ENCODE assay signal across 8 mouse cellular contexts in the genomic region with DNA sequence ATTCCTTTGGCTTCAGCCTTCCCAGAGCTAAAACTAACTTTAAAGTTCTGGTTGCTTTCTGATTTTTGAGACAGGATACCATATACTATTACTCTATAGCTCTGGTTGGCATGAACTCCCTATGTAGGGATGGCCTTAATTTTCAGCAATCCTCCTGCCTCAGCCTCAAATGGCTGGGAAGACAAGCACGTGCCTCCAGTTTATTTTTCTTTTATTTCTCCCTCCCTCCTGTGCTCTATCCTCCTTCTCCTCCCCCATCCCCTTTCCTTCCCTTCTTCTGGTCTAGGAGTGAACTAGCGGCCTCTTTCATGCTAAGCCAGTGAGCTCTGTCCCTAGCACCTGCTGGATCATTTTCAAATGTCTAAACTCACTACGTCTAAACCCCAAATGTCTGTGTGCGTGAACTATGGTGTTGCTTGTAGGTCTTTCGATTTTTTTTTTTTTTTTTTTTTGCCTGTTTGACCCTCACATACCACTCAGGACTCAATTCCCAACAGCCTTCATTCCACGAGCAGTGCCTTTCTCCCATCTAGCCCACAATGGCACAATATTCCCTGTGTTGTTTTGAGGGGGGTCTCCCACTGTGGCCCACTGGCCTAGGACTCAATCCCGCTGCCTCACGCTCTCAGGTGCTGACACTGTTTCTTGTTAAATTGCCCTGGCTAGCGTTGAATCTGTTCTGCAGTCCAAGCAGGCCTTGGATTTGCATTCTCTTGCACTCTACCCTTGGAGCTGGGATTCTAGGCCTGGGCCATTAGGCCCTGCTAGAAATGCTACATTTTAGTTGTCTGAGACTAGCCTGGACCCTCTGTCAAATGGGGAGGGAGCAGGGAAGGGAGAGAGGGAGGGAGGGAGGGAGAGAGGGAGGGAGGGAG. TPM values are rescaled to one million over a fixed set of nuclear protein-coding genes. Genes with fewer than 3 reads are reported as not detected.
DNase-seq lines count a peak whose midpoint lies in the region; ATAC-seq and TF ChIP-seq lines count a peak whose summit lies in the region.

No protein-coding gene starts in this region.

- H3K9me3 ChIP-seq in lung, postnatal 0 days (ENCODE audit: low read length) = no peaks in the 10 kb centered on the region
- H3K9me3 ChIP-seq in limb, embryonic 12.5 days = no peaks in the 10 kb centered on the region
- H3K9me3 ChIP-seq in stomach, embryonic 15.5 days = no peaks in the 10 kb centered on the region

- peaks cover 14% of the 10 kb centered on the region; the same call in 1 of the 2 replicates for H3K4me1 ChIP-seq in lung, postnatal 0 days (ENCODE audit: insufficient read depth, low read depth, low read length)
- H3K4me1 ChIP-seq in limb, embryonic 12.5 days (replicated peaks) = peaks cover 25% of the 10 kb centered on the region
- peaks cover 24% of the 10 kb centered on the region for H3K4me1 ChIP-seq in stomach, embryonic 15.5 days

- ATAC-seq in lung, postnatal 0 days = no peak
- no peak for ATAC-seq in limb, embryonic 12.5 days (ENCODE audit: insufficient number of reproducible peaks, insufficient read depth, low FRiP score, low TSS enrichment, low read depth)
- no peak for ATAC-seq in stomach, embryonic 15.5 days (ENCODE audit: insufficient read depth, low FRiP score, low read depth)

- peak; percentile 41 for DNase-seq in cerebellum, adult 11-12 months
- DNase-seq in cerebellum, postnatal 10 days = no peak
- DNase-seq in lung, postnatal 0 days (ENCODE audit: low spot score) = no peak
- no peak for DNase-seq in lung, postnatal 10 days
- DNase-seq in natural killer cell, adult 2 months (ENCODE audit: low spot score in 2 of 2) = no peak
- no peak for DNase-seq in adrenal gland, adult 18-20 months (ENCODE audit: low spot score in 2 of 2)

- no peak overlapping the region for H3K27ac ChIP-seq in lung, postnatal 0 days (ENCODE audit: low read length)
- H3K27ac ChIP-seq in limb, embryonic 12.5 days = peak overlapping the region; percentile 76; the same call in 1 of the 2 replicates
- 0 out of 2 replicates have a peak overlapping the region, but pooled peaks have one; percentile 79 for H3K27ac ChIP-seq in stomach, embryonic 15.5 days

- H3K9ac ChIP-seq in lung, postnatal 0 days (replicated peaks; ENCODE audit: low read depth) = peak overlapping the region; percentile 60
- peak overlapping the region; percentile 70 for H3K9ac ChIP-seq in limb, embryonic 12.5 days (replicated peaks)
- H3K9ac ChIP-seq in stomach, embryonic 15.5 days = no peak overlapping the region; the same call in 1 of the 2 replicates

- no peak for TF ChIP-seq CTCF in lung, postnatal 0 days (IDR thresholded peaks at IDR 0.05)

- no peaks in the 10 kb centered on the region for H3K27me3 ChIP-seq in lung, postnatal 0 days (replicated peaks; ENCODE audit: insufficient read depth, low read length)
- H3K27me3 ChIP-seq in limb, embryonic 12.5 days = peaks cover 11% of the 10 kb centered on the region
- no peaks in the 10 kb centered on the region for H3K27me3 ChIP-seq in stomach, embryonic 15.5 days (replicated peaks)

- H3K4me2 ChIP-seq in lung, postnatal 0 days (replicated peaks; ENCODE audit: low read depth, low read length) = peak overlapping the region; percentile 83
- peak overlapping the region; percentile 95 for H3K4me2 ChIP-seq in limb, embryonic 12.5 days
- H3K4me2 ChIP-seq in stomach, embryonic 15.5 days = peak overlapping the region; percentile 82

- TF ChIP-seq EP300 in lung, postnatal 0 days (IDR thresholded peaks at IDR 0.05) = no peak

- H3K36me3 ChIP-seq in lung, postnatal 0 days (ENCODE audit: insufficient read depth, low read length) = no peaks in the 10 kb centered on the region
- H3K36me3 ChIP-seq in limb, embryonic 12.5 days = no peaks in the 10 kb centered on the region
- no peaks in the 10 kb centered on the region for H3K36me3 ChIP-seq in stomach, embryonic 15.5 days

- peak overlapping the region; percentile 73 for H3K4me3 ChIP-seq in lung, postnatal 0 days (ENCODE audit: low read depth, low read length)
- H3K4me3 ChIP-seq in limb, embryonic 12.5 days (replicated peaks) = peak overlapping the region; percentile 70
- H3K4me3 ChIP-seq in stomach, embryonic 15.5 days (replicated peaks) = peak overlapping the region; percentile 69

- WGBS in lung, postnatal 0 days = 52% methylated on average over 9 of the region's 9 CpGs
- WGBS in limb, embryonic 12.5 days = 48% methylated on average over 9 of the region's 9 CpGs
- 58% methylated on average over 9 of the region's 9 CpGs for WGBS in stomach, embryonic 15.5 days

RNA-seq across cellular contexts. Expression of a gene that starts 5.0 kb away (rescaled TPM):
- polyA plus RNA-seq in lung, postnatal 0 days (2015; fragmentation: Nextera tagmentation; extraction: Ambion mirVana) = 20.1 and 21.9 TPM in 2 replicates
- 9.2 and 10.0 TPM in 2 replicates for polyA plus RNA-seq in limb, embryonic 12.5 days (2016; fragmentation: Nextera tagmentation; extraction: Ambion mirVana)
- 10.3 and 10.7 TPM in 2 replicates for polyA plus RNA-seq in stomach, embryonic 15.5 days (2015; fragmentation: Nextera tagmentation; extraction: Ambion mirVana)
- 10 to 100 TPM; 23.7 to 23.9 TPM for total RNA-seq in adrenal gland, adult 18-20 months (2021)

RNA-seq across cellular contexts. Expression of a gene that starts 6.1 kb away (rescaled TPM):
- 62.9 and 70.0 TPM in 2 replicates for polyA plus RNA-seq in lung, postnatal 0 days (2015; fragmentation: Nextera tagmentation; extraction: Ambion mirVana)
- 39.5 and 41.0 TPM in 2 replicates for polyA plus RNA-seq in limb, embryonic 12.5 days (2016; fragmentation: Nextera tagmentation; extraction: Ambion mirVana)
- 49.6 and 55.0 TPM in 2 replicates for polyA plus RNA-seq in stomach, embryonic 15.5 days (2015; fragmentation: Nextera tagmentation; extraction: Ambion mirVana)
- 10 to 100 TPM in 1 of 2 experiments, 1 to 10 TPM in 1; 8.1 to 11.9 TPM for total RNA-seq in adrenal gland, adult 18-20 months (2021)

RNA-seq across cellular contexts. Expression of a gene that starts 19.0 kb away (rescaled TPM):
- 6.5 and 9.1 TPM in 2 replicates for polyA plus RNA-seq in lung, postnatal 0 days (2015; fragmentation: Nextera tagmentation; extraction: Ambion mirVana)
- 169 and 171 TPM in 2 replicates for polyA plus RNA-seq in limb, embryonic 12.5 days (2016; fragmentation: Nextera tagmentation; extraction: Ambion mirVana)
- 134 and 146 TPM in 2 replicates for polyA plus RNA-seq in stomach, embryonic 15.5 days (2015; fragmentation: Nextera tagmentation; extraction: Ambion mirVana)
- total RNA-seq in adrenal gland, adult 18-20 months (2021) = 1 to 10 TPM; 1.4 to 1.9 TPM

RNA-seq across cellular contexts. Expression of a gene that starts 23.8 kb away (rescaled TPM):
- 45.0 and 50.6 TPM in 2 replicates for polyA plus RNA-seq in lung, postnatal 0 days (2015; fragmentation: Nextera tagmentation; extraction: Ambion mirVana)
- 68.0 and 79.5 TPM in 2 replicates for polyA plus RNA-seq in limb, embryonic 12.5 days (2016; fragmentation: Nextera tagmentation; extraction: Ambion mirVana)
- 68.5 and 84.6 TPM in 2 replicates for polyA plus RNA-seq in stomach, embryonic 15.5 days (2015; fragmentation: Nextera tagmentation; extraction: Ambion mirVana)
- total RNA-seq in adrenal gland, adult 18-20 months (2021) = 100 to 1,000 TPM; 106 to 137 TPM

RNA-seq across cellular contexts. Expression of a gene that starts 30.5 kb away (rescaled TPM):
- 16.6 and 30.0 TPM in 2 replicates for polyA plus RNA-seq in lung, postnatal 0 days (2015; fragmentation: Nextera tagmentation; extraction: Ambion mirVana)
- 7.2 and 10.4 TPM in 2 replicates for polyA plus RNA-seq in limb, embryonic 12.5 days (2016; fragmentation: Nextera tagmentation; extraction: Ambion mirVana)
- polyA plus RNA-seq in stomach, embryonic 15.5 days (2015; fragmentation: Nextera tagmentation; extraction: Ambion mirVana) = 15.4 and 20.3 TPM in 2 replicates
- 10 to 100 TPM; 66.6 to 77.7 TPM for total RNA-seq in adrenal gland, adult 18-20 months (2021)

Comparison
In these comparisons a context has a peak if more than half of its experiments do, and no peak if none do; other contexts are left out.
1. RNA of a gene that starts 19.0 kb away (polyA plus RNA-seq): 169 to 171 TPM in limb, embryonic 12.5 days and 134 to 146 TPM in stomach, embryonic 15.5 days; 6.5 to 9.1 TPM in lung, postnatal 0 days; every median in the first group is over 10 times any median in the second.
2. Peak in every context shown above with its lines, with median percentiles within 50 percentile points of each other: H3K4me2 ChIP-seq and H3K4me3 ChIP-seq.